Mouse (Mus musculus) heart, adult 18-20 months (tissue): ENCODE data around the gene Snd1. TPM values are rescaled to one million over a fixed set of nuclear protein-coding genes. Genes with fewer than 3 reads are reported as not detected.
A peak's percentile ranks its signal among the peaks of the same experiment; 100 is the strongest.

Source experiments
- DNase-seq, 2 experiments: peaks; one replicate each; pipeline ENCODE4 v3.0.0; 2021 to 2022; ENCODE audit warnings: mixed read lengths in 1 of 2
- total RNA-seq, 2 experiments: library from RNA; stranded (reverse); gene quantifications; 2 replicates each; pipeline ENCODE4 v1.2.3; 2021

Snd1 gene
- total RNA-seq, 2 experiments from 2014 or later, result 68.7 to 73.5 TPM

- no peak for DNase-seq
These were observed 278.3 kb downstream of the Snd1 start for GRCm38 (mm10) chr6:28753217-28753616.

DNA sequence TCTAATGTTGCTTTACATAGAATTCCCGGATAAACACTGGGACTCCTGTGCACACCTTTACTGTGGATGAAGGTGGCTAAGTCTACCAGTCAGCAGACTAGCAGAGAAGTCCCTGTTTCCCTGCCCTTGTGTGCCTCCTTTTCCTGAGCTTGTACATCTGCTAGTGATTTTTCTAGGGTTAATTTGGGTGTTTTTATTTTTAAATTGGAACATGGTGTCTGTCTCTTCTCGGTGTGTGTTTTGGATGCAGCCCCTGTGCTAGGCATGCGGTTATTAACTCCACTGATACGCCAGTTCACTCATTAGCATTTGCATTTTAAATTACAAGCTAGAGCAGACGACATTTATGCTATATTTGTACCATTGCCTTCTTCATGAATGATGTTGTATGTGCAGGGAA is 278.7 kb downstream of the Snd1 start:
- DNase-seq, result no peak

- no peak for DNase-seq
These were observed 279.4 kb downstream of the Snd1 start for GRCm38 (mm10) chr6:28754127-28754898.

DNA sequence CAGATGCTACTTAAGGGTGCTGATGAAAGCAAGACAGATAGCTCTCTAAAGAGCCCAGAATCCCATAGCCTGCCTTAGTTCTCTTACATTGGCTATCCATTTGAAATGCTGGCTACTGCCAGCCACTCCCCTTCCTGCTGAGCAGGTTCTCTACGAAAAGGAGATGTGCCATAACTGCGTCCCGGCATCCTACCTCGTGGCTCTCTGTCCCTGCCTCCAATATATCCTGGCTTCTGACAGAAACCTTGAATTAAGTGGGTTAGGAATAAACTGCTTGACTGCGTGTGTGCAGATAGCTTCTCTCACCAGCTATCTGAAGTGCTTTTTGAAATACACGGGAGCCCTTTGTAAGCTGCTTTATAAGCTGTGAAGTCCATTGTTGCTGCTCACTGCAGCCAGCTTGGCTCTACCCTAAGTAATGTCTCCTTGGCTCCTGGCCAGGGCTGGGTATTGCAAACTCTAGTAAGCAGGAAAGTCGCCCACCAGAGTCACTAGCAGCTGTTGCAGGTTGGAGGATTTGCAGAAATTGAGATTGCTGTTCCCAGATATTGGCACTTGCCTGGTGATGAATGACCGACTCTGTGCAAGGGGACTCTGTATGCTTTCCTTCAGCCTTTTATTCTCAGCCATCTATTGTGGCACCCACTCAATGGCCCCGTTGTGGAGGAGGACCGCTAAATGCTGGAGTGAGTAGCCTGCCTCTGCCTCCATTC is 281.5 kb downstream of the Snd1 start:
- peak in 1 of 2 experiments; percentile 20 for DNase-seq

DNA sequence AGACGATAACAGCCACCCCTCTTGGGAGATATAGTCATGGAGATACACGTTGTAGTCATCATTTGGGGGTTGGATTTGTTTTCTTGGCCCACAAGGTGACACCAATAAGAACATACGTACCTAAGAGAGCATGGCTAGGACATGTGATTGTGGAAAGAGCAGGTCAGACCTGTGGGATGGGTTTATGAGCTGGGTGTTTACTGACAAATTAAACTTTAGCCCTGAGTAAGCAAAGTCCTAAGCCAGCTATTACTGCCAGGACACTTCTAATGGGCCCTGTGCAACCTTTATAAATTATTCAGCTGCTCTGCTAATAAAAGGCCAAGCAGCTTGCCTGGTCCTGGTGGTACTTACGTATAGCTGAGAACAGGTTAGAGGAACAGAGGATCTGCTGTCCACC is 283.4 kb downstream of the Snd1 start:
- no peak for DNase-seq

DNA sequence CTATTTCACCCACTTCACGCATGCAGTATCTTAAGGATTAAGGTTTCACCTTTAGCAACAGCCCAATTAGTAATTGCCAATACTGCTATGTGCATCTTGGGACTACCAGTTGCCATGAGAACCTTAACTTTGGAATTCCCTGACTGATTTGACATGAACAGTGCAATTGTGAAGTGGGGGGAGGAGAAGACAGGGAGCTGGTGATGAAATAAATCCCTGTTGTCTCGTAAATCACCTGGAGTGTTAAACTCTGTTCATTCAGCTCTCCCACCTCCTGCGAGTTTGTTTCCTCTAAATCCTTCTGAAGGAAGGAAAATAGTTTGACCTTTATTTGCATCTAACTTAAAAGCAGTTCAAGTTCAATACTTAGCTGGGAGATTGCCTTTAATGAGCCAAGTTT is 286.8 kb downstream of the Snd1 start:
- DNase-seq, result no peak

- DNase-seq, result no peak
These were observed 287.3 kb downstream of the Snd1 start for GRCm38 (mm10) chr6:28762132-28762775.

DNA sequence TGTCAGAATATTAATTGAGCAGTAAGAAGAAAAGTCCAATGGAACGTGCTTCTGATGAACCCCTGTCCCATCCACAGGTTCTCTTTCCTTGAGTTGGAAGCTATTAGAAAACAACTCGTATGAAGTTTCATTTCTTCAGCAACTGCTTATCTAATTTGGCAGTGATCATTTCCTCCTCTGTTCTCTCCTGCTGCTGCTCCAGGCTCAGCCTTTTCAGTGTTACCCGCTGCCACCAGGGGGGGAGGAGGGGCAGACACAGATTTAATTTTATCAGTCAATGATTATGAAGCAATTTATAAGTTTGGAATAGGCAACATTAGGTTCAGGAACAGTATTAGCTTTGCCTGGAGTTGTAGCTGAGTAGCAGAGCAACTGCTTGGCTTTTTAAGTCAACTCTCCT is 291.7 kb downstream of the Snd1 start:
- peak in 1 of 2 experiments; percentile 13 for DNase-seq

DNA sequence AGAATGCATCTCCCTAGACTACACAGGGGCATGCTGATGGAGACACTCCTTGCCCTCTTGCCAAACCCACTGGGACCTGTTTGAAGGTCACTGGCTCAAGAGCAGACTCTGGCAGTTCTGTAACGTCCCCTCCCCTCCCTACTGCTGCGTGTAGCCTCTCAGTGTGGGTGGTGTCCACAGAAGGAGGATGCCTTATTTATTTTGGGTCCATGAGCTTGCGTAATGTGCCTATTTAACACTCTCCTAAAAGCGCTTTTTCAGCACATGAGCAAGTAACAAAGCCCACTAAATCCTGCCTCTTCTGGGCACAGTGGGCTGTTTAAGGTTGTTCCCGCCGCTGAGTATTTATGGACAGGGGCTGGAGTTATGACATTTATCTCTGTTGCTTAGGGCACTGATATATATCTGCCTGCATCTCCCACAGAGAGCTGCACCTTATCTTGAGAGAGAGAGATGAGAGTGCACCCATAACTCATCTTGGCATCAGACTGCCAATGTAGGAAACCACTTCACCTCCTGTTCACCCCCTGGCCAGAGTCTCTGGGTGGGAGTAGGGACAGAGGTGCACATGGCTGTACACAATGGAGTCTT is 293.0 kb downstream of the Snd1 start:
- DNase-seq, result peak in 1 of 2 experiments; percentile 18

- no peak for DNase-seq
These were observed 296.4 kb downstream of the Snd1 start for GRCm38 (mm10) chr6:28771331-28771730.

DNA sequence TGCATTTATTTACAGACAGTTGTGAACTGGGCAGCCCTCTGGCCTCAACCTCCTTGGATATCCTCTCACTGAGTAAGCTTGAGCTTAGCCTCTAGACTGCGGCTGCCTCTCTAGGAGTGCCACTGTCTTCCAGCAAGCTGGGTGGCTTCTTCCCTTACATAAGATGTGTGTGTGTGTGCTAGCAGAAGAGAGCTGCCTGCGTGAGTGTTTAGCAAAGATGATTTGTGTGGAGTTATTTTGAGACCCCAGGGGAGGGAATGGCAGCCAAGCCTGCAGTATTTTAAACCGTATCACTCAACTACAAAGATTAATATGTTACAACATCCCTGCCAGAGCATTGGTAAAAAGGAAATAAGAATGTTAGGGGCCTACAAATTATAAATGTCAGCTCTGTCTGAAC is 306.8 kb downstream of the Snd1 start:
- no peak for DNase-seq

DNA sequence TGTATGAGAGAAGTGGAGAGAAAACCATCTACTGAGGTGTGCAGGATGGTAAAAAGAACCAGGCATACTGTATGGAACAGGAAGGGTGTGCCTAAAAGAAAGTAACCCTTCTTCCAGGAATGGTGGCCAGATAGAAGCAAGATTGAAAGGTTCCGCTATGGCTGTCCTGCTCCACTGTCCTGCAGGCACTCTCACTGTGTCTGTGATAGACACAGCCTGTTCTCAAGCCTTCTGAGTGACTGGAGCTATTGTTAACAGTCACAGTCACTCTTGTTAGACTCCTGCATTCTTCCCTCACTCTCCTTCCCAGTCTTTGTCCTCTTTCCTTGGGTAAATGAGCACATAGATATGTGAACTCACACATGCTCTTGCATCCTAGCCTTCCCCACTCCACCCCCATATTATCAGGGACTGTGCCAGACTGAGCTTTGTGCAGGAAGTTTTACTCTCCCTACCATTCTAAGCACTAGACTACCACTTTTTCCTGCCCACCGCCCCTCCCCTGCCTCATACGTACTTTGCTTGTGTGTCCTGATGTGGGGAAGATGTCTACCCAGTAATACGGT is 308.2 kb downstream of the Snd1 start:
- DNase-seq, result no peak

GRCm38 (mm10) chr6:28783953-28784352 is 309.0 kb downstream of the Snd1 start:
- no peak for DNase-seq

DNA sequence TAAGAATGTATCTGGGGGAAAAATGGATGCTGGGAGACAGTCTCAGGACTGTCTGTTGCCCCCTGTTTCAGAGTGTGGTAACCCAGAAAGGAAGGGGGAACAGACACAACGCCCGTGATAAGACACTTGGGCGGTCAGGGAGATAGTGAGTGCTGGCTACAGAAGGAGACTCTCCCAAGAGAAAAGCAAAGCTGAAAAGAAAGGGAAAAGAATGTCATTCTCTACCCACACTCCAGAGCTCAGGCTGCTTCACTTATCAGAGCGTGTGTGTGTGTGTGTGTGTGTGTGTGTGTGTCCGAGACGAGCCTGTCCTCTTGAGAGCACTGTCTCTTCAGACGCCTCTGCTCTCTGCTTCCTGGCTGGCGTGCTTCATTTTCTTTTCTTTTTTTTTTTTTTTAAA is 310.8 kb downstream of the Snd1 start:
- DNase-seq, result no peak

GRCm38 (mm10) chr6:28787133-28787532 is 312.2 kb downstream of the Snd1 start:
- DNase-seq, result no peak

- no peak for DNase-seq
These were observed 314.7 kb downstream of the Snd1 start for GRCm38 (mm10) chr6:28789685-28790084.

- DNase-seq, result no peak
These were observed 316.2 kb downstream of the Snd1 start for GRCm38 (mm10) chr6:28791183-28791582.

DNA sequence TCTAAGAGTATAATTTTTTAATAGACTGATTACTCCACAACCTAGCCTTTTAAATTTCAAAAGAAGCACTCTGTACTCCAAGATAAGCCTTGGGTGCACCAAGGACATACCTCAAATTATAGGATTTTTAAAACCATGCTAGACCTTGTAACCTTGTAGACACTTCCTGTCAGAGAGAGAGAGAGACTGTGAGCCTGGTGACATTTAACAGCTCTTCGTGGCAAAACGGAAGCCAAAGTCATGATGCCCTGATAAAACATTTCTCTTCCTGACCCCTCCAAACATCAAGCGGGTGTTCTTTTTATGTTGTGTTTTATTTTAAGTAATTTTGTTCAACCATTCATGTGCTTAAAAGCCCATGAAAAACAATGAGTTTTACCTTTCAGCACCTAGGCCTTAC is 316.9 kb downstream of the Snd1 start:
- no peak for DNase-seq

- no peak for DNase-seq
These were observed 320.4 kb downstream of the Snd1 start for GRCm38 (mm10) chr6:28795380-28795779.

DNA sequence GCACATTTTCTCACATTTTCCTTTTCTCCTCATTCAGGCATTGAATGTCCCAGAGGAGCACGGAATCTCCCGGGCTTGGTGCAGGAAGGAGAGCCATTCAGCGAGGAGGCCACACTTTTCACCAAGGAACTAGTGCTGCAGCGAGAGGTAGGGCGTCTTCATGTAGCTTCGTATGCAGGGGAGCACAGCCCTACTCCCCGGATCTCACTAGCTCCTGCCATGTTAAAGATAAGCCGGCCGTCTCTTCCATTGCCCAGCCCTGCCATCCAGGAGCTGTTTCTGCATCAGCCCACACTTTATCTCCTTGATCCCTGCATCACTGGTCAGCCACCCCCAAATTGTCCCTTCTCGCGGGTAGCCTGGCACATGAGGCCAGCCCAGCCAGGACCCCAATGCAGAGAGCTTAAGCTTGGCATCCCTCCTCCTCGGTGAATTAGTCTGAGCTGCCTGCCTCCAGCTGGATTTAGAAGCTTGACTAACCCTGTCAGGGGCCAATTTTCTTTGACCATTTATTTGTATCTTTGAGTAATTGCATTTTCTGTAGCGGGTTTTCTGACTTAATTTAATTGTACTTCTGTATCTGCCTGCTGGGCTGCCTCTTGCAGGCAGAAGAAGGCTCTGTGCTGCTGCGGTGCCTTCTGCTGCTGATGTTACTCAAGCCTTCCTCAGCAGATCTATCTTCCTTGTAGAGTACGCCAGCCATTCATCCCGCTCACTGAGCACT is 321.0 kb downstream of the Snd1 start:
- DNase-seq, result no peak

- DNase-seq, result no peak
These were observed 324.9 kb downstream of the Snd1 start for GRCm38 (mm10) chr6:28799818-28800217.

- no peak for DNase-seq
These were observed 326.0 kb downstream of the Snd1 start for GRCm38 (mm10) chr6:28800976-28801375.
